Mouse (Mus musculus) gonadal fat pad, adult 2 months (tissue): Measurements from ENCODE around the gene Eml4. TPM values are rescaled to one million over a fixed set of nuclear protein-coding genes. Genes with fewer than 3 reads are reported as not detected.
A peak's percentile ranks its signal among the peaks of the same experiment; 100 is the strongest.

ENCODE experiments used
- DNase-seq: peaks from one replicate; pipeline ENCODE4 v3.0.0-alpha.2; 2012; ENCODE audit warnings: low read depth
- polyA plus RNA-seq: library from polyadenylated mRNA; depleted of rRNA; stranded (reverse); fragments of >200 nt; gene quantifications from 2 replicates; pipeline ENCODE4 v1.2.3, GENCODE M21; 2012; rRNA removed

Gene Eml4
- 17.7 and 18.2 TPM in 2 replicates for polyA plus RNA-seq

DNA sequence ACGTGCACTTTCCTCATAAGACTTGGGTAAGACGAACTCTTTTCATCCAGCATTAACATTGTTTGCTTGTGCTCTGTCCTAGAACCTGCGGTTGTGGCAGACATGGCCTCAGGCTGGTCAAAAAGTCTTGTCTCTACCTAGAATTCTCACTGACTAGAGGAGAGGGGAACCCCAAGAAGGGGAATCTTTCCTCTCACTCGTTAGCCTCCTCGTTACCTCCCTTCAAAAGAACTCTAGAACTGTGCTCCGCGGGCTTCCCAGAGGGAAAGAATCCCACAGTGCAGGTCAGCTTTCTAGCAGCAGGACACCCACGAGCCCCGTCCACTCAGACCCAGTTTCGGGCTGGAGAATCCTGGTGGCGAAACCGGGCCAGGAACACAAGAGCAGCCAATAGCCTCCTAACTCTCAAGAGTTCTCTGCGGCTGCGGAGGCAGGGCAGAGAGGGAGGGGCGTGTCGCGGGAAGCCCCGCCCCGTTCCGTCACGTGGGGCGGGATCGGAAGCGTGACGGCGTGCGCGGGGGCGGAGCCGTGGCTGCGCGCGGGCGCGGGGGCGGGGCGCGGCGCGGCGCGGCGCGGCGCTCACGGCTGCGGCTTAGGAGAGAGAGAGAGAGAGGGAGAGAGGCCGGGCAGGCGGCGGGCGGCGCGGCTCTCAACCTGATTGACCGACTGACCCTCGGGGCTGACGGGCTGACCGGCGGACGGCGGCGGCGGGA is at the start of gene Eml4:
Eml4 (plus strand) TSS at position 553 of the 713 bp plus-strand sequence.
- peak; percentile 56 for DNase-seq

- no peak for DNase-seq
These were observed 49.3 kb upstream of the Eml4 start for GRCm38 (mm10) chr17:83301433-83301832.

- no peak for DNase-seq
These were observed 46.5 kb upstream of the Eml4 start for GRCm38 (mm10) chr17:83304089-83304822.

DNA sequence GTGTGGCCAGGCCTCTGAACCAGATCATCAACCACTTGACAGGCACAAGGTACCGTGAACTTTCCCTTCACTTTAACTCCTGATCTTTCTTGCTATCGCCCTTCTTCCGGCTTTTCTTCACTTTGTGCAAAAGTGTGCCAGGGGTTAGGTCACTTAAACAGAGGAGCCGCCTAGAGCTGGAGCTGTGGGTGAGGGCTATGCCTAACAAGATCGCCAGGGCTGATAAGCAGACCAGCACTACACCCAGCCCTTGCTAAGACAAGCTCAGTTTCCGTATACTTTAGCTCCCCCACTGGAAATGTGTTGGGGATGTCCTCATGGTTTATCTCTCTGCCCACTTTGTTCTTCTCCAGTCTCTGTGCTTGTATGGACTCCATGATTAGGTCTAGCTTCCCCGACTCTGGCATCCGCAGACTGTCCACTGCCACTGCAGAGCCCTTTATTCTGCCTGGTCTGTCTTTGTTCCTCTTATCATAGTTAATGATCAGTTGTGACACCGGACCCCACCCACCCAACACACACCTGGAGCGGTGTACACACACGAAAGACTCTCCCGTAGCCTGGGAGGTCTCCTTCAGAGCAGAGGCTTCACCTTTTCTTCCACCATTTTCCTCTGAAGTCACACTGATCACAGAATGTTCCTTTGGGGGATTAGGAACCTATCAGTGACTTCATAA is 43.6 kb upstream of the Eml4 start:
- DNase-seq, result no peak

GRCm38 (mm10) chr17:83307641-83308296 is 43.0 kb upstream of the Eml4 start:
- peak; percentile 99 for DNase-seq

- DNase-seq, result no peak
These were observed 42.3 kb upstream of the Eml4 start for GRCm38 (mm10) chr17:83308451-83308850.

GRCm38 (mm10) chr17:83309243-83309642 is 41.5 kb upstream of the Eml4 start:
- DNase-seq, result no peak

GRCm38 (mm10) chr17:83311806-83312205 is 38.9 kb upstream of the Eml4 start:
- DNase-seq, result no peak

- peak; percentile 70 for DNase-seq
These were observed 38.4 kb upstream of the Eml4 start for GRCm38 (mm10) chr17:83312244-83312918.

DNA sequence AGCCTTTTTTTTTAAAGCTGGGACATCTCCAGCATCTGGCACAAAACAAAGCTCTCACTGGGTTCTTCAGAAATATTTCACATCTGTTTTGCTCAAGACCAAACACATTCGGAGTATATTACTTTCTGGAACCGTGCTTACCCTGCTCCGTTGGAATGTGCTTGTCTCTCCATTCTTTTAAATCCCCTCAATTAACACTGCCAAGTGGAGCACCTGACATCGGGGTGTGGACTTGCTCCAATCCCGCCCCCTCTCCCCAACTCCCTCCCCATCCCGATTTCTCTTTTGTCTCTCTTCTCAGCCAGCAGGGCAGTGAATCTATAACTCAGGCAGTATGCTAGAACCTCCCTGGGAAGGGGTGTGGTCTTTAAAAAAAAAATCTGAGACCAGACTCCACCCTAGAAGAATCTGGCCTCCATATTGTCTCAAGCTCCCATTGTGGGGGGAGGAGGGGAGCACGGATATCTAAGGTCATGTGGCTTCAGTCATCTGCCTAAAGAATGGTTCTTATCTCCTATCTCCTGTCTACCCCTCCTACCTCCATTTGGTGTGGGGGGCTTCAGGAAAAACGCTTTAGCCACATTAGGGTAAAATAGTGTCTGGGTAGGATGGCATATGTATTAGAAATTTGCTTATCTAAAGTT is 37.6 kb upstream of the Eml4 start:
- no peak for DNase-seq

- no peak for DNase-seq
These were observed 35.3 kb upstream of the Eml4 start for GRCm38 (mm10) chr17:83315476-83315875.

- DNase-seq, result peak; percentile 70
These were observed 28.0 kb upstream of the Eml4 start for GRCm38 (mm10) chr17:83322621-83323335.

- DNase-seq, result no peak
These were observed 27.1 kb upstream of the Eml4 start for GRCm38 (mm10) chr17:83323410-83324268.

GRCm38 (mm10) chr17:83324269-83324616 is 26.5 kb upstream of the Eml4 start:
- no peak for DNase-seq

DNA sequence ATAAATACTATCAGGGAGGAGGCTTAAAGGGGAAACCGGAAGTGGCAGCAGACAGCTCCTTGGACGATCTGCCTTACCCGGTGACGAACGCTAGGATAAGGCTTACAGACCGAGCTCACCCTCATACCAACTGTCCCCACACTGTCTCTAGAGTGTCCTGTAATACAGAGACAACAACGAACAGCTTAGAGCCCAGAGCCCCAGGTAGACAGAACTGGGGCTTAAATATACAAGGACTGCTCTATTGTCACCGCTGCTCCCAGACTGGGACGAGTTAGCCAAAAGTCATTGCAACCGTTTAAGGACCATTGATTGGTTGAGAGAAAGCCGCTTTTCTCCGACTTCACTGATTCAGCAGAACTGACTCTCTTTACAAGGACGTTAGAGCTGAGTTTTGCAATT is 15.5 kb upstream of the Eml4 start:
- DNase-seq, result no peak

DNA sequence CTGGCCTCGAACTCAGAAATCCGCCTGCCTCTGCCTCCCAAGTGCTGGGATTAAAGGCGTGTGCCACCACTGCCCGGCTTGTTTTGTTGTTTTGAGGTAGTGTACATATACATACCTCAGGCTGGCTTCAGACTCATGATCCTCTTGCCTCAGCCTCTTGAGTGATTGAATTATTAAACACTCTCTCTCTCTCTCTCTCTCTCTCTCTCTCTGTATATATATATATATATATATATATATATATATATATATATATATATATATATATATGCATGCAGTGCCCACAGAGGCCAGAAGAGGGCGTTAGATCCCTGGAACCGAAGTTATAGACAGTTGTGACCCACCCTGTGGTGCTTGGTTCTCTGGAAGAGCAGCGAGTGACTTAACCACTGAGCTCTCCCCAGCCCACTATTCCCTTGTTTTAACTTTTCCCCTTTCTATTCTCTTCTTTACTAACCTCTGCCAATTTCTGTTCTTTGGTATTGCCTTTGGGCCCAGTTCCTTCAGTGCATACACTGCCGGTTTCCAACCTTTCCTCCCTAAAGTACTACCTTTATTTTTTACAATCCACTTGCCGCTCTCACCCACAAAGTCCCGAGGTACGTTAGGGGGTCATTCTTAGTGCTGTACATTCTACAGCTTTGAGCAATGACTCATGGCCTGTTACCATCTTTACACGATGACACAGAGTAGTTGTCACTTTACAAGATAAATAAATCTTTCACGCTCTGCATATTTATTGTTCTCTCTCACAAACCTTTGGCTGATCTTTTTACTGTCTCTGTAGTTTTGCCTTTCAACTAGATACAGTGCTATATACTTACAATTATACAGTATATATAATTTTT is 13.5 kb upstream of the Eml4 start:
- DNase-seq, result no peak

DNA sequence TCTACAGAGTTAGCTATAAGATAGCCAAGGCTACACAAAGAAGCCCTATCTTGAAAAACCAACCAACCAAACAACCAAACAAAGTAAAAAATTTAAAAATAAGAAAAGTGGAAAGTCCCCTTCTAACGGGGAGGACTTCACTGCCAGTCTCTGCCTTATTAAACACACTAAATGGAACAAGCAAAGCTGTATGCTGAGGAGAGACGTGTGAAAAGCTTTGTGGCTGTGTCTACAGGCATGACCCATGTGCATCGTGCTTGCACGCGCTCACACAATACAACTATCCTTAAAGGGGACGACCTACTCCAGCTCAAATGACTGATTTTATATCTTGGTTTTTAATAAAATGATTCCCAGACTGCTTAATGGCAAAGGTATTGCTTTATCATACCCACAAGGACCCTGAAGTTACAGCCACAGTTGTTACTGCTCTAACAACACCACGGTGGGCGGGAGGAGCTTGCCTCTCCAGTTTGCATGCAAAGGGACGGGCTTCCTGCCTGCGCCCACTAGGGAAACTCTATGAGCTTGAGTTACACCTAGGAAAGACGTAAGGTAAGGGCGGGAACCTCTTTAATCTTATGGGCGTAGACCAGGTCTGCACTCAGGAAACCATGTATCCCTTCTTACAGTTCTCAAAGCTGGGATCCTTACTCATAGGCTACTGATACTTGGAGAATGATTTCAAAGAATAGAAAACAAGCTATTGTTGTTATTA is 11.2 kb upstream of the Eml4 start:
- DNase-seq, result no peak
